Mouse (Mus musculus): ENCODE data around the gene Prr12. TPM values are rescaled to one million over a fixed set of nuclear protein-coding genes. Genes with fewer than 3 reads are reported as not detected.
A peak's percentile ranks its signal among the peaks of the same experiment; 100 is the strongest.

The Prr12 gene
- polyA plus RNA-seq, 1 experiment from 2014 or later = 9.0 TPM

DNA sequence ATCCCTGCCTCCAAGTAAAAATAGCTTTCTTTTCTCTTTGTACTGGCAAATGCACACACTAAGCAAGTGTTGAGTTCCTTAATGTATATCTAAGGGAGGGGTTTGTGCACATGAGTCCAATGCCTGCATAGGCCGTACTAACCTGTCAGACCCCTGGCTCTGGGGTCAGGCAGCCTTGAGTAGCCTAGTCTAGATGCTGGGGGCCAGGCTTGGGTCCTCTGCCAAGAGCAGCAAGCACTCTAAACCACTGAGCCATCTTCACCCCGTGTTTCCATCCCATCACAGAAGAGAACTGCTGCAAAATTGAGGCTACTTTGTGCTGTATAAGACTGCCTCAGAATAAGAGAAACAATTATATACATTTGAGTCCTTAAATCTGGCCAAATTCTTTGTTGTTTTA lies 25.1 kb upstream of the Prr12 start:
- no peak for DNase-seq (ENCODE audit: low spot score)

GRCm38 (mm10) chr7:45077322-45077721 lies 24.6 kb upstream of the Prr12 start:
- no peak for DNase-seq (ENCODE audit: low spot score)

DNA sequence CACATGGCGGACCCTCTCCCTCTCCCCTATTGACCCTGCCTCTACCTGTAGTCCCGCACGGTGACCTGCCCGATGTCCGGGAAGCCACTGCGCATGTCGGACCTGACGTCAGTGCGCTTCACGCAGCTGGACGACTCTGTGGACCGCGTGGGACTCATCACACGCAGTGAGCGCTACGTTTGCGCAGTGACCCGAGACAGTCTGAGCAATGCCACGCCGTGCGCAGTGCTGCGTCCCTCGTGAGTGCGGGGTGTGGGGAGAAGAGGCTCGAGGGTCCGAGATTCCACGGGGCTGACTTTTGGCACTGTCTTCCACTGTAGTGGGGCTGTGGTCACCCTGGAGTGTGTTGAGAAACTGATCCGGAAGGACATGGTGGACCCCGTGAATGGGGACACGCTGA lies 23.8 kb upstream of the Prr12 start:
- no peak for DNase-seq (ENCODE audit: low spot score)

DNA sequence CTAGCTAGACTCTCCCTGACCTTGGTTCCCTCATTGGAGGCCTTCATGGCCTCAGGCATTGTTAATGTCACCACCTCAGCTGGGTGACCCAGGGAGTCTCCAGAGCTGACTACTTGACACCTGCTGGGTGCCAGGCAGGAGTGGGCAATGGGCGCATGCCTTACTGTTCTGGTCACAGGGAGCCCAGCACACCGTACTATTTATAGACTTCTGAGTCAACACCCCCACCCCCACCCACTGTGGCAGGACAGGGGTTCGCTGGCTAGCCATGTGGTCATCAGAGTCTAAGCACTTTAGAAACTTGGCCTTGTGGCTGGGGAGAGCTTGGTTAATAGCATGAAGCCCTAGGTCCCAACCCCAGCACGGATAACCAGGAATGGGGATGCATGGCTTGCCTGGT lies 22.7 kb upstream of the Prr12 start:
- no peak for DNase-seq (ENCODE audit: low spot score)

DNA sequence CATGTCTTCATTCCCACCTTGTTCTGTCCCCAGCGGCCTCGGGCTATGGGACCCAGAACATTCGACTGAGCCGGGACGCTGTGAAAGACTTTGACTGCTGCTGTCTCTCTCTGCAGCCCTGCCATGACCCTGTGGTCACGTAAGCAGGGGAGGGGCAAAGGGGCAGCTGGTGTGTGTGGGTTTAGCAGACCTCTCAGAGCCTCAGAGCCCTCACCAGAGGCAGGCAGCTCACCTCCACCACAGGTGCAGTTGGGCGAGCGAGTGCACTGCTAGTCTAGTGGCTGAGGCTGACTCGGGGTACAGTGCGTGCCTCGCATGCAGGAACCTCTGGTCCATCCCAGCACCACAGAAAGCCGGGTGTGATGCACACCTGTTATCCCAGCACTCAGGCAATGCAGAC lies 21.3 kb upstream of the Prr12 start:
- no peak for DNase-seq (ENCODE audit: low spot score)

DNA sequence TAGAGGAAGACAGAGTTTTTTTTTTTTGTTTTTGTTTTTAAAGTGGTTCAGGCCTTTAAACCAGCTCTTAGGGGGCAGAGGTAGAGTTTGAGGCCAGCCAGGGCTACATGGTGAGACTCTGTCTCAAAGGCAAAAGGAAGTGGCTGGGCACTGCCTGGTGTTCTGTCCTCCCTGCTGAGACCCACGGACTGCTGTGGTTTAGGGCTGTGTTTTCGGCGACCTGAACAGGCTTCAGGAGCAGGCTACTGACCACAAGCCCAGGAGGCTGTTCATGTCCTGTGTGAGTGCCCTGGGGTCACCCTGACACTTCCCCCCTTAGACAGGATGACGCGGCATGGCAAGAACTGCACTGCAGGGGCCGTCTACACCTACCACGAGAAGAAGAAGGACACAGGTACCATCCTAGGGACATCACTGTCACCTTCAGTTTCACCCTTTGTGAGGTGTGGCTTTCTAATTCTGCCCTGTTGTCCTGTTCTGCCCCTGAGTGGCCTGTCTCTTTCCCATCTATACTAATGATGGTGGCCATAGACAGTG lies 20.6 kb upstream of the Prr12 start:
- no peak for DNase-seq (ENCODE audit: low spot score)

- DNase-seq (ENCODE audit: low spot score) = no peak
Measured at GRCm38 (mm10) chr7:45072230-45072629, 19.5 kb upstream of the Prr12 start.

DNA sequence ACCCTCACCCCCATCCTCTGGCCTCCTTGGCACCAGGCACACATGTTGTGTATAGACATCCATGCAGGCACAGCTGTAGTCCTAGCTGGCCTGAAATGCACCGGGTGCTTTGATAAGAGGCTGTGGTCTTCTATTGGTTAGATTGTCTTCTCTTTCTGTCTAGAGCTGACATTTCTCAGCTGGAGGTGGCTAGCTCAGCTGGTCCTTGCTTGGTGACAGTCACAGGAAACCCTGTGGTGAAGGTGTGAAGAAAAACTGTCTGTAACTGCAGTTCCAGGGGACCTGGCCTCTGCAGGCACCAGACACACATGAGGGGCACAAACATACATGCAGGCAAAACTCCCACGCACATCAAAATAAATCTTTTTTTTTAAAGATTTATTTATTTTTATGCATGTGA lies 17.0 kb upstream of the Prr12 start:
- no peak for DNase-seq (ENCODE audit: low spot score)

GRCm38 (mm10) chr7:45068000-45068318 lies 15.3 kb upstream of the Prr12 start:
- peak; percentile 72 for DNase-seq (ENCODE audit: low spot score)

DNA sequence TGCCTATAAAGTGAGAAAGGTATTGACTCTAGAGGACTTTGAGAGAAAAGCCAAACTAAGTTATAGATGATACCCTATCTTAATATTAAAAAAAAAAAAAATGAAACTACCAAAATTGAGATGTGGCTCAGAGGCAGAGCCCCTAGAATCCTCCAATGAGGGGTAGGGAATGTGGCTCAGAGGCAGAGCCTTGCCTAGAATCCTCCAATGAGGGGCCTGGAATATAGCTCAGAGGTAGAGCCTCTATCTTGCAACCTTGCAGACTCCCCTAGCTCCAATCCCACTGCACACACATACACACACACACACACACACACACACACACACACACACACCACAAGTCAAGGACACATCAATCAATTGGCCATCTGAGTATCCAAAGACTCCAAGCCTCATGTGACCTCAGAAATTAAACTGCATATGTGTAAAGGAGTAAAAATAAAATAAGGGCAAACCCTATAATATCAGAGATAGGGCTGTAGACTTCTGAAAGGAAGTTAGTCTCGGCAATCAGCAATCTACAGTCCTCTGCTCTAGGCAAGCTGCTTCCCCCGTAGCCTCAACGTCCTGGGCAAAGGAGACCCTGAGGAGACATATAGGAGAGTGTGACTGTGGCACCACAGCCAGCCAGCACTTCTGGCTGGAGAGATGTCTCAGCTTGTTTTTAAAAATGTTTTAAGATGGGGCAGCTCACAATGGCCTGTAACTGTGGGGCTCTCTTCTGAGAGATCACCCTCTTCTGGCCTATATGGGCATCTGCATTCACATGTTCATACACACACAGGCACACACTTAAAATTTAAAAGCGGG lies 14.7 kb upstream of the Prr12 start:
- DNase-seq (ENCODE audit: low spot score) = no peak

DNA sequence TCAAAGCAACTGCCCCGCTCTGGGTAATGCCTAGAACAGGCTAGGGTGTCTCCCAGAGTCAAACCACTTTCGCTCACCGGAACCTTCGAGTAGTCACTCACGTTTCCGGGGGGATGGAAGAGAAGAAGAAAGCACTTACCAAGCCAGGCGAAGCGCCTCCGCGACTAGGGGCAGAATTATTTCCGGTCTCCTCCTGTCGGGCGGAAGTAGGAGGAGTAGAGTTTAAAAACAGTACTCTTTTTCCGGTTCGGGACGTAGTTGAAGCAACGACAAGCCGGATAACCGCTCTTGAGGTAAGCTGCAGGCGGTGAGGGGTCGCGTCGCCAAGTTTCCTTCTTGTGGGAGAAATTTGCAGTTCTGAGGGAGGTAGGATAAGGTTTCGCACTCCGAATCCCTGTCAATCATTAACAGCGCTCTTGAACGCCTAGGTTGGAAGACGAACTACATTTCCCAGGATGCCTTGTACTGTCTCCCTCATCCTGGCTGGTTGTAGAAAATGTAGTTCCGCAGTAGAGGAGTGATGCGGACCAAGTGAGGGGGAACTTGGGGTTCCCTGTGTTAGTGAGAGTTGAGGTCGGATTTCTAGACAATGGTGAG lies 9.7 kb upstream of the Prr12 start, which contains the start of the genes Nosip and Prrg2:
TSS of gene Nosip (plus strand) at position 191 of the 597 bp plus-strand sequence.
TSS of gene Prrg2 (minus strand) at position 439 of the 597 bp plus-strand sequence.
- peak; percentile 97 for DNase-seq (ENCODE audit: low spot score)

- no peak for DNase-seq (ENCODE audit: low spot score)
Measured at GRCm38 (mm10) chr7:45061532-45062075, 8.9 kb upstream of the Prr12 start.

- DNase-seq (ENCODE audit: low spot score) = no peak
Measured at GRCm38 (mm10) chr7:45060632-45061122, 8.0 kb upstream of the Prr12 start.

DNA sequence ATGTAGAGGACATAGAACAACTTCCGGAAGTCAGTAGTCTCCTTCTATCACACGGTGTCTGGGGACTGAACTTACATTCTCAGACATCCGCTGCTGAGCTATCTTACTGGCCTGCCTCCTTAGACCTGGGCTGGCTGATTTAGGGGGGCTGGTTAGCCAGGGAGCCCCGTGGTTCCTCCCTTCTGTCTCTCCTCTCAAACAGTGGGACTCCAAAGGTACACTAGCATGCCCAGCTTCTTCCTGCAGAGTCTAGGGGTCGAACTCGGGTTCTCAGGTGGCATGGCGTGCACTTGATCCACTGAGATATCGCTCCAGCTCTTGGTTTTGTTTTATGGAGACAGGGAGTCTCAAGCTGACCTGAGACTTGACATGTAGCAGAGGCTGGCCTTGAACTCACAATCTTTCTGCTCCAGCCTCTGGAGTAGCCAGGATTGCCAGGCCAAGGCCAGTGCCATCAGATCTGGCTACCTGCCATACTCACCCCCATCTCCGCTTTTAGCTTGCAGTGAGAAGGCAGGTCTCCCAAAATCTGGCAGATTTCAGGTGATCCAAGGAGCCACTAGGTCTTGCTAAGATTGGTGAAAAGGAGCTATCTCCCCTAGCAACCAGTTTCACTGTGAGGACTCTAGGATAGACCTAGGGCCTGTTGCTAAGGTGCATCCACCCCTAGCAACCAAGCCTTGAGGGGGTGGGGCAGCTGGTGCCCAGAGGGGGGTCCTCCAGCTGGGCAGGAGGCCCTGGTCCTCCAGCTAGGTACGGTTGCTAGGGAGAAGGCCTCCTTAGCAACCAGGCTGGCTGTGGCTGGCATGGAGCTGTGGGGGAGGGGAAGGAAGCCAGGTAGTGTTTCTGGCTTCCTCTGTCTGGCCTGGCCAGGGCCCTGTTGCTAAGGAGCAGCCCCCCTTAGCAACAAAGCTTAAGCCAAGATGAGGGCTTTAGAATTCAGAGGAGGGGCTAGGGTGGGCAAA lies 6.2 kb upstream of the Prr12 start:
- no peak for DNase-seq (ENCODE audit: low spot score)

- no peak for DNase-seq (ENCODE audit: low spot score)
Measured at GRCm38 (mm10) chr7:45056972-45057348, 4.3 kb upstream of the Prr12 start.

DNA sequence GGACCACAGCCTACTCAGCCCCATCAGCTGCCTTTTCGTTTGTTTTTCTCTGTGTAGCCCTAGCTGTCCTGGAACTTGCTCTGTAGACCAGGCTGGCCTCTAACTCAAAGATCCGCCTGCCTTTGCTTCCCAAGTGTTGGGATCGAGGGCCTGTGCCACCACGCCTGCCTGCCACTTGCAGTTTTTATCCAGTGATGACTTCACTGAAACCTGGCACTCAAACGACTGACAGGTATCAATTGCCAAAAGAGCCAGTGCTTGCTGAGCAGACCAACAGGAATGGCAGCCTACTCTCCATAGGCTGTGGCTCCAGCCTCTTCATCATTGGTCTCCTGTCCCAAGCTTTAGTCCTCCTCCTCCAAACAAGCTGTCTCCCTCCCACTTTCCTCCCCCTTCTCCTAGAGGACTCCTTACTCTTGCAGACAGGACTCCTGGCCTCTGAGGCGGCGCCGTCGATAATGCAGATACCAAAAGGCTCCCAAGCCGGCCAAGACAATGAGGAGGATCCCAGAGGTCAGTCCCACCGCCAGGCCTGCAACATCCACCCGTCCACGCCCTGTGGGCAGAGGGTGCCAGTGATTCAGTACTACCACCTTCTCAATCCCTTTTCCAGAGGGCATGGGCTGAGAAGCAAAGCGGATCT lies 3.8 kb upstream of the Prr12 start:
- DNase-seq (ENCODE audit: low spot score) = no peak

DNA sequence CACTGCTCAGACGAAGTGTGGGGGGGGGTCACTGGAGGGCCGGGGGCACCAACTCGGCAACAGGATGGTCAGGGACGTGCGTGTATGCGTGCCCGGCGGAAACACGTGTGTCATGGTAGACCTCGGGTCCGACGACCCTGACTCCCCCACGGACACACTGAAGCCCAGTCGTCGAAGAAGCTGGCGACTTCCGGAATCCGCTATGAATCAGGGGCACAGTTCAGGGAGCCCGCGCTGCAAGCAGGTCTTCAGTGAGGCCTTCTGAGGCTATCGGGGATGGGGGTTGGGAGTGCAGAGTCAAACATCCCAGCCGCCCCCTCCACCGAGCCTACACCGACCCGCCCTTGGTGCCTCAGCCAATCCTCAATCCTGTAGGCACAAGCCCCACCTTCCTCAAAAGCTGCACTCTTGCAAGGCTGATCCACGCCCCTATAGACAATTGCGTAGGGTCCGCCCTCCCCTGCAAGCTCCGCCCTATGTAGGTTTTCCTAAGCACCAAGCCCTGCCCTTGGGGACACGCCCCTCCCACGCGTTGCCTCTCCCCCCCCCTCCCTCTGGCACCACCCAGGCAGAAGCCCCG lies 1.3 kb upstream of the Prr12 start:
- peak; percentile 98 for DNase-seq (ENCODE audit: low spot score)

DNA sequence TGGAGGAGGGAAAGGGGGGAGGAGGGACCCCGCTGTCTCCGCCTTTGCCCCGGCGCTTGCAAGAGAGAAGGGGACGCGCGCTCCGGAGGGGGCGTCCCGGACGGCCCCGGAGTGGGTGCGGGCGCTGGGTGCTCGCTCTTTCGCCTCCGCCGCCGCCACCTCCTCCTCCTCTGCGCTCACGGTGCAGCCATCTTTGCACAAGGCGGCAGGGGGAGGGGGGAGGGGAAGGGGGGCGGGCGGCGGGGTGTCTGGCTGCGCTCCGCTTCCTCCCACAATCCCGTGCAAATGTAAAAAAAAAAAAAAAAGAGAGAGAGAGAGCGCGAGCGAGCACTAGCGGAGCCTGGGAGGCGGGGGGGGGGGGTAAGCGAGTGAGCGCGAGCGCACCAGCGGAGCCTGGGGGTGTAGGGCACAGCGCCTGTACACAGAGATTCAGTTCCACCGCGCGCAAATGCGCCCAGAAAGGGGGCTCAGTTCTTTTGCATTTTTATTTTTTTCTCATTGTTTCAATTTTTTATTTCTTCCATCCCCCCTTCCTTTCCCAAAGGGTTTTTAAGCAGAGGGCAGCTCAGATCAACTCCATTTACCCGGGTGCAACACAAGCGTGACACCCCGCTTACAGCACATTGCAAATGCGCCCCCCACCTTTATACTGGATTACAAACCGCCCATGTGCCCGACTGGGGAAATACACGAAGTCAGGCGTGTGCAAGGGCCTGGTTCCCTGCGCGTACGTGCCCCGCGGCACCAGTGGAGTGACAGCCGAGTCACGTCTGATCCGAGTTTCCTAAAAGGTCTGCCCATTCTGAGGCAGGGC lies 643 bp upstream of the Prr12 start:
- DNase-seq (ENCODE audit: low spot score) = peak; percentile 82

- DNase-seq (ENCODE audit: low spot score) = peak; percentile 15
Measured at GRCm38 (mm10) chr7:45052181-45052861, 360 bp downstream of the Prr12 start.
